Mouse (Mus musculus) A20 (cell line): ENCODE measurements around the gene Gm48552.

Experiments
- DNase-seq: peaks from one replicate; pipeline ENCODE4 v3.0.0-alpha.2; 2011; ENCODE audit warnings: low read depth, low spot score

The Gm48552 gene

DNA sequence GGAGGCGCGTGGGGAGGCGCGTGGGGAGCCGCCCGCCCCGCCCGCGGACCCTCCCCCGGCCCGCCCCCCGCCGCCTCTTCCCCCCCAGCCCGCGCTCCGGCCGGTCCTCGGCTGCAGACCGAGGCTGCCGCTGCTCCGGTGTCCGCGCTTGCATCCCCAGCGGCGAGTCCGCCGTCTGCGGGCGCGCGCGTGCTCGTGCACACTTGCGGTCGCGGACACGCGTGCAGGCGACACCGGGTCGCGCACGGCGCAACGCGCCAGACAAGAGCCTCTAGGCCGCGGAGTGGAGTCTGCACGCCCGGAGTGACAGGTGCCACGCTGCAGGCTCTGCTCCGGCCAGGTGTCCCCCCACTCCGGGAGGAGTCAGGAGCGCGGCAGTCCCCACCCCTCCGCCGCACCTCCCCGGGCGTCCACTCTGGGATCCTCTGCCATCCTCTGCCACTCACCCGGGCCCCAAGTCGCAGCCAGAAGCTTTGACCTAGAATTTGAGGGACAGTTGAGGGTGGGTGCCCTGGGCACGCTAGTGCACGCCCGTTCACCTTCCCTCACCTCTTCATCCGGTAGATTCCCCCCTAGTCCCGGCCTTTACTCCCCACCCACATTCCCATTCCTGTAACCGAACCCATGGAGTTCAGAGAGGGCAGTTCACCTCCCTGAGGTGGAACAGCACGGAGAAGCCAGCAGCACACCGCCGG is 42.2 kb downstream of the Gm48552 start:
- peak; percentile 62 for DNase-seq

DNA sequence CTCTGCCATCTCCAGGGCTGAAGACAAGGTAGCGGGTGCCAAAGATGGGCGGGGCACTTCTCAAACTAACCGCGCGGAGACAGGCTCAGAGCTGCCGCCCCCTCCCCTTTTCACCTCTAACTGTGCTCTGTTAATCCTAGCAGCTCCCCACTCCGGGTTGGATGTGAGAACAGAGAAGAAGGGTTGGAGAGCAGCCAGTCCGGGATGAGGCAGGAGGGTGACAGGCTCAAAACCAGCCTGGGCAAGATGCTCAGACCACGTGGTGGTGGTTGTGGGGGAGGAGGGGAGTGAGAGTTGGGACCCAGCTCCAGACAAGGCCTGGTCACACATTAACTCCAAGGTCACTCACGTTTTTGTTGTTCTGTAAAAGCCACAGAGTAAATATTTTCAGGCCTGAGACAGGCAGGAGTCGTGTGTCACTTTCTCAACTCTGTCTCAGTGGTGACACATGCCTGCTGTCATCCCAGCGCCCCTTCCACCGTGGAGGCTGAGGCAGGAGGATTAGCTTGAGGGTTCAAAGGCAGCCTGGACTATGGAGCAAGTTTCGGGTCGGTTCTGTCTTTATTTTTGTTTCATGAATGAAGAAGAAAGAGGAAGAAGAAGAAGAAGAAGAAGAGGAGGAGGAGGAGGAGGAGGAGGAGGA is 42.8 kb downstream of the Gm48552 start:
- DNase-seq, result peak; percentile 65

DNA sequence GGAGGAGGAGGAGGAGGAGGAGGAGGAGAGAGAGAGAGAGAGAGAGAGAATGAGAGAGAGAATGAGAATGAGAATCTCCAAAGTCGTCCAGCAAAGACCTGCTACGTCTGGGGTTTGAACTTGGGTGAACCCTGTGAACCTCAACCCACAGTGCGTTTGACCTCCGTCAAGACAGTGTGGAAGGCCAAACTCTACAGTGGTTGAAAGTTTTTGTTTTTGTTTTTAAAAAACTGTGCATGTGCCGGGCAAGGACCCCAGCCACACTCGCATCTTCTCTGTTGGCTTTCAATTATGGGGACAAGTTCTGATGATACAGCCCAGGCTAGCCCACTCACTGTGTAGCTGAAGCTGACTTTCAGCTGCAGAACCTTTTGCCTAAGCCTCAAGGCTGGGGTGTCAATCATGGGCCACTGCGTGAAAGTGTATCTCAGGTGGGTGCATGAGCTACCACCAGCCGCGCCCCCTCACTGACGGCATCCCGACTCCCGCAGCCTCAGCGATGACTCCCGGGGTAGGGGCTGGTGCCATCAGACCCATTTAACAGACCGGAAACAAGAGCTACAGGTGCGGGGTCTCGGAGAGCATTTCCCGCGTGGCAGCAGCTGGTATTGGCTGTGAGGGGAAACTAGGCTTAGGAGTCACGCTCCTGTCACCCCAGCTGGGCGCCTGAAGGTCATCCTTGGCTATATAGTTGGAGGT is 43.5 kb downstream of the Gm48552 start:
- DNase-seq, result no peak

DNA sequence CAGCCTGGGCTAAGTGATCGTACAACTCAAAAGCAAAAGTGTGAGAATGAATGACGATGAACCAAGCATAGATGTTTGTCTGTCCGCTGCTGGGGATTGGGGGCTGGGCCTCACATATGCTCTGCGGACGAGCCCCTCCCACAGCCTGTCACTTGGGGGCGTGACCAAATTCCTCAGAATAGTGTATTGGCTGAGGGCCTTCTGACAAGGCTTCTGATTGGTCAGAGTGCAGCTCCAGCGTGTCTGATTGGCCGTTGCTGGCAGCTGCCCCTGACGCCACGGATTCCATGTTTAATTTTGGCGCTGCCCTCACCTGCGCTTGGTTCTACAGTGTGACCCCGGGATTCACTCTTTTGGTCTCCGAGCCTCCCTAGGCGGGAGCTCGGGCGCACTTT is 44.1 kb downstream of the Gm48552 start:
- DNase-seq, result peak; percentile 98

DNA sequence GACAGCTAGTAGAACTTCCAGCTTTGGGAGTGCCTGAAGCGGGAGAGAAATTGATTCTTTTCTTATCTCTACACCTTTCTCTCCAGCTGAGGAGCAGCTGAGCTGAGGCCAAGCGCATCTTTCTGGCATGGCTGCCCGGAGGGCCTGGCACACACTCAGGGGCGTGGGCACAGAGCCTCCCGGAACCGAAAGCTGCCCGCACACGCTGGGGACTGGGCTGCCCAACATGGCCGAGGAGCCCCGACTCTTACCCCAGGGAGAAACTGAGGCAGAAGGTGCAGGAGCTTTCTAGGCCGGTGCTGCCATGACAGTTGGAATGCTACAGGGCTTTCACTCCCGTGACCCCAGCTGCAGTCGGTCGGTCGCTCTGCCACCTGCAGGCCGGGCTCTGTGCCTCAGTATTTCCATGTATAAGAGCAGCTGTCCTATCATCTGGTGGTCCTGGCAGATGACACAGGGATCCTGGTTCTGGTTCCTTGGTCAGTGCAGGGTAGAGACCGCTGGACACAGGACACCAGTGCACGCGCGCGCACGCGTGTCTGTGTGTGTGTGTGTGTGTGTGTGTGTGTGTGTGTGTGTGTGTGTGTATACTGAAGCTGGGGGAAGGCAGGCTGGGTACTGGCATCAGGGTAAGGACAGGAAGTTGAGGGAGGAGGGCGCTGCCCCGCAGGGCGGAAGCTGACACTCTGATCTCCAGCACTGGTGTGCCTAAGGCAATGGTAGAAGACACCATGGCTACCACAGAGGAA is 44.9 kb downstream of the Gm48552 start:
- DNase-seq, result peak; percentile 91

DNA sequence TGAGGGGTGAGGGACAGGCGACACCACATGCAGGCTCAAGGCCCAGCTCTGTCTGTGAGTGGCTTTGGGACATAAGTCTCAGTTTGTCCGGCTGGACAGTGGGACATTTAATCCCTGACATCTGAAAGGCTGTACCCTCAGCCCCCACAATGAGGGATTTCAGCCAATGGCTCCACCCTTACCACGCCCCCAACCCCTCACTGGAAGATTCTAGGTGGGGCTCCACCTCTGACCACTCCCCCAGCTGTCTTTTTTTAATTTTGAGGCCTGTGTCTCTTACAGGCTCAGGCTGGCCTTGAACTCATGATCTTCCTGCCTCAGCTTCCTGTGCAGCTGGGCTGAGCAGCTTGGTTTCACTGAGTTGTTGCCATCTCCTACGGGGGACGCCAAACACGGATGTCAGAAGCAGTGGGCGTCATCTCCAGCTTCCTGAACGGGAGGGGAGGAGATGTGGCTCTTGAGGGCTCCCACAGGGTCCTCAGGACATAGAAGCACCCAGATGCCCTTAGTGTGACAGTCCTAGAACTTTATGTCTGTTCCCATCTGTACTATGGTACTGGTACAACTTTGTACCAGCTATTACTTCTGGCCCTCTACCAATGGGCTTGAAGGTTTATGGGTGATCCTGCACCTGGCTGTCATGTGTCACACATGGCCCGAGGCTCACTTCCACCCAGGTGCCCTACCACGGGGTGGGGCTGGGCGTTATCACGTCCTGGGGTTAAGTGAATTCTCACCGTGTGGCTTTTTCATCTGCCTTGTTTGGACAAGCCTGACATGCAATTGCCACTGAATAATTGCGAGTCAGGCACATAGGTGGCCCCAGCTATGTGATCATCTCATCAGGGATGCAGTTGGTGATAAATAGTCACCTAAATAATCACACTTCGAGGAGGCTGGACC is 45.8 kb downstream of the Gm48552 start:
- DNase-seq, result peak; percentile 83

DNA sequence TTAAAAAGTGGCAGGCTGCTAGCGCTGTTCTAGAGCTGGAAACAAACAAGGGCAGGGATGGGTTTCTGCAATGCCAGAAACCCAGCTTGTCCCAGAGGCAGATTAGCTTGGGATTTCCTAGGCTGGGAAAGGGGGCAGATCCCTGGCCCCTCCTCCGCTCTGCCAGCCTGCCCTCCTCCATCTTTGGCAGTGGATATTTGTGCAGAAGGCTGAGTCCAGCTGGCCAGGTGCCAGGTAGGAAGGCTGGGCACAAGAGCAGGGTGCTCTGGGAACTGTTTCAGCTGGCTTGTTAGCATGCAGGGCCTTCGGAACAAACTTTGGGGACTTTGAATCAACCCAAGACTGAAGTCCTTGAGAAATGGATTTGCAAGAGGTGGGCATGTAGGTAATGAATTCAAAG is 46.6 kb downstream of the Gm48552 start:
- DNase-seq, result no peak
